Mouse (Mus musculus) heart, postnatal 0 days (tissue): ENCODE measurements at regions not wholly inside any gene's neighbourhood (a gene's known extent, or its start where the extent isn't known, plus 50 kb on each side); places are given as distances from the start of the nearest gene placed in this dataset.

ENCODE experiments used
- ATAC-seq: fragments of 200-750 bp; cut with Nextera tagmentation; 2 replicates; pipeline ENCODE4 v1.8.0; 2017; ENCODE audit warnings: low read depth, moderate number of reproducible peaks, moderate library complexity; ENCODE audit not compliant: insufficient read depth
- DNase-seq: peaks from one replicate; pipeline ENCODE4 v3.0.0-alpha.2; 2016; ENCODE audit warnings: low spot score
- H3K27ac ChIP-seq: fragments of 300-500 bp; sonication (generic); 2 replicates; pipeline ENCODE4 v1.5.1; 2014; ENCODE audit warnings: low read depth, mild to moderate bottlenecking
- H3K27me3 ChIP-seq: fragments of 300-500 bp; sonication (generic); 2 replicates; pipeline ENCODE4 v1.6.1; 2014; ENCODE audit warnings: low read length, mixed read lengths; ENCODE audit not compliant: control insufficient read depth, insufficient read depth
- H3K36me3 ChIP-seq: fragments of 300-500 bp; sonication (generic); replicated peaks from 2 replicates; pipeline ENCODE4 v1.6.1; 2014; ENCODE audit warnings: low read length, mixed read lengths; ENCODE audit not compliant: control insufficient read depth, insufficient read depth
- H3K4me1 ChIP-seq: fragments of 300-500 bp; sonication (generic); 2 replicates; pipeline ENCODE4 v1.6.1; 2014; ENCODE audit warnings: antibody characterized with exemption; ENCODE audit not compliant: control insufficient read depth, insufficient read depth
- H3K4me2 ChIP-seq: fragments of 300-500 bp; sonication (generic); 2 replicates; pipeline ENCODE4 v1.6.1; 2014; ENCODE audit warnings: low read depth, mild to moderate bottlenecking, low read length, moderate library complexity
- H3K4me3 ChIP-seq: fragments of 300-500 bp; sonication (generic); 2 replicates; pipeline ENCODE4 v1.5.1; 2014; ENCODE audit warnings: low read depth, low read length
- H3K9ac ChIP-seq: fragments of 300-500 bp; sonication (generic); replicated peaks from 2 replicates; pipeline ENCODE4 v1.6.1; 2014; ENCODE audit warnings: low read depth, low read length, mixed read lengths
- H3K9me3 ChIP-seq: fragments of 300-500 bp; sonication (generic); replicated peaks from 2 replicates; pipeline ENCODE4 v1.6.1; 2016; ENCODE audit warnings: low read length; ENCODE audit not compliant: control insufficient read depth
- CTCF ChIP-seq: IDR thresholded peaks from 2 replicates; pipeline ENCODE4 v1.5.1; 2016; ENCODE audit warnings: antibody characterized with exemption, control low read depth, low read depth
- EP300 ChIP-seq: IDR thresholded peaks from 2 replicates; pipeline ENCODE4 v1.6.1; 2016; ENCODE audit warnings: antibody characterized with exemption, low read depth
- WGBS: fragments of 180-500 bp; shearing (Covaris S2); extraction: QIAGEN DNeasy Blood & Tissue Kit; methylation state at CpG from one replicate; pipeline ENCODE4 v1.1.7; 2014; 5-methylcytosine and 5-hydroxymethylcytosine counted together

DNA sequence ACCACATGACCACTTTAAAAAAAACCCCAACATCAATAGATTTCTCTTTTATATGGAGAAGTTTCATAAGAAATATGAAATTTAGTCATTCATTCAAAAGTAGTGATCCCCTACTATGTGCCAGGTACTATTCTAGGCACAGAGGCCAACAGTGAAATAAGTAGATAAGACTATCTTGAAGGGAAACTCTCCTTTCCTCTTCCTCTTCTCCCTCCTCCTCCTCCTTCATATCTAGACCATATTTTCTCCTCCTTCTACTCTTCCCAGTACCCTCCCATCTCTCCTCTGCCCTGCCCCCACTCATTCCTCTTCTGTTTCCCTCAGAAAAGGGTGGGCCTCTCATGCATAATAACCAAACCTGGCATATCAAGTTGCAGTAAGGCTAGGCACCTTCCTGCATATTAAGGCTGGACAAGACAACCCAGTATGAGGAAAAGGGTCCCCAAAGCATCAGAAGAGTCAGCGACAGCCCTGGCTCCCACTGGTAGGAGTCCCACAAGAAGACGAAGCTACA is 54.4 kb upstream of the Prickle1 start:
- no peak for DNase-seq
- Histone ChIP-seq H3K9me3 (no peaks in the 10 kb centered on the region), H3K27ac (no peak overlapping the region), H3K4me3 (no peak overlapping the region), H3K9ac (no peak overlapping the region), H3K27me3 (no peaks in the 10 kb centered on the region), H3K4me2 (no peak overlapping the region), H3K36me3 (no peaks in the 10 kb centered on the region), H3K4me1 (peaks cover 25% of the 10 kb centered on the region)
- 90% methylated on average over 2 of the region's 2 CpGs for WGBS
- TF ChIP-seq EP300 = no peak
- TF ChIP-seq CTCF = no peak
- no peak for ATAC-seq

DNA sequence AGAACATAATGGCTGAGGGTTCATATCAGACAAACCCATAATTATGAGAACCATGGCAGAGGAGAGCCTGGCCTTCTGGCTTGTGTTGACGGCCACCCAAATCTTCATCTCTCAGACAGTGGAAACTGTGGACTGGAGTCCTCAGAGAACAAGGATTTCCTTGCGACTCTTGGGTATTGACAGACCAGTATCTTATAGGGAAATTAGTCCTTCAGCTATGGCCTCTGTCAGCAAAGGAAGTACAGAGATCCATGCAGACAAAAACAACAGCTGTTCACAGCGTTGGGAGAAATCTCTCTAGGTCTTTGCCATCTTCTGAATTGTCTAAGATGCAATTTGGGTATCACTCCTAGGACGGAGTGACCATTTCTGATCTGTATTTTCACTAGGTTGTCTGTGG is 53.0 kb upstream of the Prickle1 start:
- no peak overlapping the region for H3K4me3 ChIP-seq
- H3K4me1 ChIP-seq = peaks cover 24% of the 10 kb centered on the region
- DNase-seq = no peak
- no peaks in the 10 kb centered on the region for H3K36me3 ChIP-seq
- 53% methylated on average over 4 of the region's 4 CpGs for WGBS
- no peaks in the 10 kb centered on the region for H3K27me3 ChIP-seq
- no peak for ATAC-seq
- no peaks in the 10 kb centered on the region for H3K9me3 ChIP-seq
- no peak overlapping the region for H3K27ac ChIP-seq
- no peak overlapping the region for H3K4me2 ChIP-seq
- H3K9ac ChIP-seq = no peak overlapping the region
- TF ChIP-seq CTCF (no peak), EP300 (no peak)

DNA sequence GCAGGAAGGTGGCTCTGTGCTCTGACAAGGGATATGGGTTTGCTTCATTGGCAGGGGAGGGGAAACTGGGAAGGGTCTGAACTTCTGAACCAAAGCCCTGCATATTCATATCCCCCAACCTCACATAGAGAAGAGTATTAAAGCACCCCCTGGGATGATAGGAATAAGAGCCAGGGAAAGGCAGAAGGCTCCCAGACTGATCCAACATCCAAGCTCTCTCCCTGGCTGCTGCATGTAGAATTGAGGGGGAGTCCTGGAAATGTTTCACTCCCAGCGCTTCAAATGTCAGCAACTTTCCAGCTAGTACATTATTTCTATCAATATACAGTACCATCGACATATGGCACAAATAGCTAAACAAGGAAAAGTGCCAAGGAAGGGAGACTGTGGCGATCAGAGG is 51.1 kb upstream of the Prickle1 start:
- Histone ChIP-seq H3K4me1 (peaks cover 23% of the 10 kb centered on the region), H3K9me3 (no peaks in the 10 kb centered on the region), H3K9ac (no peak overlapping the region), H3K4me2 (no peak overlapping the region), H3K27ac (no peak overlapping the region), H3K27me3 (no peaks in the 10 kb centered on the region), H3K4me3 (no peak overlapping the region), H3K36me3 (no peaks in the 10 kb centered on the region)
- WGBS = 88% methylated on average over 3 of the region's 3 CpGs
- TF ChIP-seq CTCF (no peak), EP300 (no peak)
- DNase-seq = no peak
- ATAC-seq = no peak

DNA sequence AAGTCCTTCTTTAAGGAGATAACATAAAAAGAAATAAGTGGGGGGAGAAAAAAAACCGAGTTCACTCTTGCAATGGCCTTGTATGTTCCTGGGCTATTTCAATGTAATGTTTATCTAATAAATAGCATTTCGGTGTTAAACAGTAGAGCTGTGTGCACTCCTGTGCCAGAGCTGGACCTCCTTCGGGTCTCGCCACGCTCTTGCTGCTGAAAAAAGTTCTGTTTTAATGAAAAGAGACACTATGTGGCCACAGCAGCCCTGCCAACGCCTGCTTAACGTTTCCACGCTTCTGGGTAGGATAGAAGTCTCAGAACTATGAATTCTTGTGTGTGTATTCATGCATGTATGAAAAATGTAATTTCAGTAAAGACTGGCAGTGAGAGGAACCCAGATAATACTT is 50.3 kb upstream of the Prickle1 start:
- DNase-seq (no peak), ATAC-seq (no peak)
- no peak overlapping the region for H3K9ac ChIP-seq
- no peak overlapping the region for H3K4me3 ChIP-seq
- TF ChIP-seq CTCF (no peak), EP300 (no peak)
- no peaks in the 10 kb centered on the region for H3K9me3 ChIP-seq
- WGBS = 79% methylated on average over 8 of the region's 8 CpGs
- no peak overlapping the region for H3K27ac ChIP-seq
- H3K4me1 ChIP-seq = peaks cover 14% of the 10 kb centered on the region
- no peak overlapping the region for H3K4me2 ChIP-seq
- H3K36me3 ChIP-seq = no peaks in the 10 kb centered on the region
- H3K27me3 ChIP-seq = no peaks in the 10 kb centered on the region
